ENCODE assay signal across 16 mouse cellular contexts in genomic region chr6:48420647-48421046, GRCm38 (mm10). TPM values are rescaled to one million over a fixed set of nuclear protein-coding genes. Genes with fewer than 3 reads are reported as not detected.
DNase-seq lines count a peak whose midpoint lies in the region; ATAC-seq and TF ChIP-seq lines count a peak whose summit lies in the region.
"Had no signal": no experiment of that assay in that cellular context is flagged by ENCODE, and none has a peak within 500 bp of the region (broad histone marks: within the 10 kb centered on the region; RNA-seq: fewer than 3 reads in every experiment).

No protein-coding gene starts in this region.

- H3K4me2 ChIP-seq in forebrain, embryonic 11.5 days (ENCODE audit: low read depth, low read length, severe bottlenecking): no peak overlapping the region
- H3K4me2 ChIP-seq in liver, postnatal 0 days (ENCODE audit: low read depth, low read length): no peak overlapping the region
- no peak overlapping the region for H3K4me2 ChIP-seq in neural tube, embryonic 12.5 days (replicated peaks)
- no peak overlapping the region for H3K4me2 ChIP-seq in kidney, embryonic 16.5 days (replicated peaks; ENCODE audit: low read depth, low read length)
- H3K4me2 ChIP-seq: heart, embryonic 13.5 days; liver, embryonic 13.5 days had no signal

- H3K4me3 ChIP-seq in forebrain, embryonic 10.5 days: no peak overlapping the region
- H3K4me3 ChIP-seq in forebrain, embryonic 11.5 days (ENCODE audit: low read depth, low read length): no peak overlapping the region
- H3K4me3 ChIP-seq in liver, postnatal 0 days (ENCODE audit: low read depth, low read length): no peak overlapping the region
- H3K4me3 ChIP-seq in neural tube, embryonic 12.5 days: no peak overlapping the region
- H3K4me3 ChIP-seq in kidney, embryonic 16.5 days (ENCODE audit: low read length): no peak overlapping the region
- H3K4me3 ChIP-seq: heart, embryonic 13.5 days; liver, embryonic 13.5 days had no signal

- H3K4me1 ChIP-seq in forebrain, embryonic 10.5 days: peaks cover 19% of the 10 kb centered on the region
- H3K4me1 ChIP-seq in forebrain, embryonic 11.5 days (replicated peaks; ENCODE audit: control insufficient read depth, insufficient read depth, low read length): no peaks in the 10 kb centered on the region
- no peaks in the 10 kb centered on the region for H3K4me1 ChIP-seq in liver, postnatal 0 days (ENCODE audit: insufficient read depth)
- H3K4me1 ChIP-seq in neural tube, embryonic 12.5 days: peaks cover 4% of the 10 kb centered on the region; the same call in 1 of the 2 replicates
- H3K4me1 ChIP-seq in kidney, embryonic 16.5 days (ENCODE audit: insufficient read depth, low read length): peaks cover 10% of the 10 kb centered on the region; the same call in 1 of the 2 replicates
- H3K4me1 ChIP-seq: liver, embryonic 13.5 days had no signal

- H3K27ac ChIP-seq in forebrain, embryonic 10.5 days: 0 out of 2 replicates have a peak overlapping the region, but pooled peaks have one; percentile 30
- no peak overlapping the region for H3K27ac ChIP-seq in forebrain, embryonic 11.5 days (ENCODE audit: low read depth, low read length)
- no peak overlapping the region for H3K27ac ChIP-seq in liver, postnatal 0 days (ENCODE audit: low read depth)
- H3K27ac ChIP-seq in neural tube, embryonic 12.5 days: 0 out of 2 replicates have a peak overlapping the region, but pooled peaks have one; percentile 12
- no peak overlapping the region for H3K27ac ChIP-seq in kidney, embryonic 16.5 days (ENCODE audit: low read length)
- H3K27ac ChIP-seq: heart, embryonic 13.5 days; liver, embryonic 13.5 days had no signal

- DNase-seq in forebrain, embryonic 10.5 days (ENCODE audit: extremely low spot score, low spot score): no peak
- no peak for DNase-seq in forebrain, embryonic 11.5 days (ENCODE audit: low spot score)
- DNase-seq in liver, postnatal 0 days: no peak
- DNase-seq in liver: no peak
- no peak for DNase-seq in neural tube, embryonic 10.5 days (ENCODE audit: extremely low spot score, low spot score)
- DNase-seq: adrenal gland, postnatal 10 days; cerebellum, adult 9-11 months; gastrocnemius, postnatal 25 days; kidney, postnatal 10 days; liver, embryonic 13.5 days; spleen, adult 18-20 months; thymus, postnatal 14 days had no signal

- WGBS in forebrain, embryonic 10.5 days: 27% methylated on average over 2 of the region's 2 CpGs
- WGBS in forebrain, embryonic 11.5 days: 26% methylated on average over 2 of the region's 2 CpGs
- WGBS in liver, postnatal 0 days (ENCODE audit: insufficient replicate concordance): 14% methylated on average over 2 of the region's 2 CpGs
- 14% methylated on average over 2 of the region's 2 CpGs for WGBS in neural tube, embryonic 12.5 days
- 16% methylated on average over 2 of the region's 2 CpGs for WGBS in kidney, embryonic 16.5 days

- no peak; the same call in 1 of the 2 replicates for ATAC-seq in forebrain, embryonic 11.5 days (replicated peaks; ENCODE audit: low FRiP score)
- no peak for ATAC-seq in liver, postnatal 0 days
- no peak for ATAC-seq in neural tube, embryonic 12.5 days (ENCODE audit: low FRiP score, low read depth)
- no peak for ATAC-seq in CD4-positive, CD25-positive, alpha-beta regulatory T cell, adult 4 months
- no peak for ATAC-seq in kidney, embryonic 16.5 days (ENCODE audit: low FRiP score, low TSS enrichment)

- no peaks in the 10 kb centered on the region for H3K27me3 ChIP-seq in forebrain, embryonic 10.5 days (ENCODE audit: poor library complexity, severe bottlenecking)
- no peaks in the 10 kb centered on the region for H3K27me3 ChIP-seq in forebrain, embryonic 11.5 days (ENCODE audit: control insufficient read depth, insufficient read depth, low read length)
- H3K27me3 ChIP-seq in liver, postnatal 0 days (ENCODE audit: insufficient read depth, low read length): no peaks in the 10 kb centered on the region
- no peaks in the 10 kb centered on the region for H3K27me3 ChIP-seq in neural tube, embryonic 12.5 days (replicated peaks)
- no peaks in the 10 kb centered on the region for H3K27me3 ChIP-seq in kidney, embryonic 16.5 days (ENCODE audit: insufficient read depth, low read length)
- H3K27me3 ChIP-seq: heart, embryonic 13.5 days; liver, embryonic 13.5 days had no signal

- H3K9ac ChIP-seq in forebrain, embryonic 11.5 days (ENCODE audit: low read length): no peak overlapping the region
- H3K9ac ChIP-seq in liver, postnatal 0 days (replicated peaks): 0 out of 2 replicates have a peak overlapping the region, but pooled peaks have one; percentile 21
- H3K9ac ChIP-seq in neural tube, embryonic 12.5 days: no peak overlapping the region
- H3K9ac ChIP-seq in kidney, embryonic 16.5 days (replicated peaks; ENCODE audit: low read length): no peak overlapping the region
- H3K9ac ChIP-seq: heart, embryonic 13.5 days; liver, embryonic 13.5 days had no signal

- no peaks in the 10 kb centered on the region for H3K9me3 ChIP-seq in forebrain, embryonic 10.5 days
- no peaks in the 10 kb centered on the region for H3K9me3 ChIP-seq in forebrain, embryonic 11.5 days (ENCODE audit: control insufficient read depth, low read length)
- H3K9me3 ChIP-seq in liver, postnatal 0 days (ENCODE audit: low read length): no peaks in the 10 kb centered on the region
- H3K9me3 ChIP-seq in neural tube, embryonic 12.5 days: no peaks in the 10 kb centered on the region
- H3K9me3 ChIP-seq in kidney, embryonic 16.5 days (ENCODE audit: low read length): no peaks in the 10 kb centered on the region
- H3K9me3 ChIP-seq: heart, embryonic 13.5 days; liver, embryonic 13.5 days had no signal

- TF ChIP-seq EP300 in liver, postnatal 0 days (IDR thresholded peaks at IDR 0.05; ENCODE audit: low read depth): no peak

- peaks cover 32% of the 10 kb centered on the region for H3K36me3 ChIP-seq in forebrain, embryonic 10.5 days (replicated peaks)
- H3K36me3 ChIP-seq in forebrain, embryonic 11.5 days (ENCODE audit: control insufficient read depth, insufficient read depth, low read length): peaks cover 3% of the 10 kb centered on the region; the same call in 1 of the 2 replicates
- no peaks in the 10 kb centered on the region for H3K36me3 ChIP-seq in liver, postnatal 0 days (replicated peaks; ENCODE audit: insufficient read depth, low read length)
- peaks cover 28% of the 10 kb centered on the region for H3K36me3 ChIP-seq in neural tube, embryonic 12.5 days
- H3K36me3 ChIP-seq in kidney, embryonic 16.5 days (ENCODE audit: insufficient read depth, low read length): peaks cover 15% of the 10 kb centered on the region

- no peak for TF ChIP-seq CTCF in liver, postnatal 0 days (IDR thresholded peaks at IDR 0.05; ENCODE audit: low read depth)

RNA-seq across cellular contexts. Expression of gene Zfp467, which starts 25.0 kb away (rescaled TPM):
- polyA plus RNA-seq in forebrain, embryonic 10.5 days (2016; fragmentation: Nextera tagmentation; extraction: Ambion mirVana): 12.9 and 13.1 TPM in 2 replicates
- polyA plus RNA-seq in forebrain, embryonic 11.5 days (2014; fragmentation: Nextera tagmentation; extraction: Ambion mirVana): 17.5 and 19.6 TPM in 2 replicates
- polyA plus RNA-seq in liver, postnatal 0 days (2015; fragmentation: Nextera tagmentation; extraction: Ambion mirVana): 4.9 TPM in 2 replicates
- 18.4 and 18.5 TPM in 2 replicates for polyA plus RNA-seq in neural tube, embryonic 12.5 days (2016; fragmentation: Nextera tagmentation; extraction: Ambion mirVana)
- polyA plus RNA-seq in CD4-positive, CD25-positive, alpha-beta regulatory T cell, adult 4 months (2017; shearing (Covaris generic)): 10 to 100 TPM; 11.4 to 12.6 TPM
- polyA plus RNA-seq in kidney, embryonic 16.5 days (2015; fragmentation: Nextera tagmentation; extraction: Ambion mirVana): 32.0 and 33.9 TPM in 2 replicates

RNA-seq across cellular contexts. Expression of gene Krba1, which starts 25.3 kb away (rescaled TPM):
- 23.7 and 24.5 TPM in 2 replicates for polyA plus RNA-seq in forebrain, embryonic 10.5 days (2016; fragmentation: Nextera tagmentation; extraction: Ambion mirVana)
- polyA plus RNA-seq in forebrain, embryonic 11.5 days (2014; fragmentation: Nextera tagmentation; extraction: Ambion mirVana): 23.5 and 23.8 TPM in 2 replicates
- polyA plus RNA-seq in liver, postnatal 0 days (2015; fragmentation: Nextera tagmentation; extraction: Ambion mirVana): 1.9 and 2.2 TPM in 2 replicates
- polyA plus RNA-seq in neural tube, embryonic 12.5 days (2016; fragmentation: Nextera tagmentation; extraction: Ambion mirVana): 26.3 and 27.4 TPM in 2 replicates
- polyA plus RNA-seq in CD4-positive, CD25-positive, alpha-beta regulatory T cell, adult 4 months (2017; shearing (Covaris generic)): 10 to 100 TPM; 11.9 to 22.8 TPM
- 22.7 and 26.4 TPM in 2 replicates for polyA plus RNA-seq in kidney, embryonic 16.5 days (2015; fragmentation: Nextera tagmentation; extraction: Ambion mirVana)

RNA-seq across cellular contexts. Expression of gene Sspo, which starts 27.4 kb away (rescaled TPM):
- 0.15 and 0.19 TPM in 2 replicates for polyA plus RNA-seq in forebrain, embryonic 10.5 days (2016; fragmentation: Nextera tagmentation; extraction: Ambion mirVana)
- 0.05 and 0.29 TPM in 2 replicates for polyA plus RNA-seq in forebrain, embryonic 11.5 days (2014; fragmentation: Nextera tagmentation; extraction: Ambion mirVana)
- polyA plus RNA-seq in liver, postnatal 0 days (2015; fragmentation: Nextera tagmentation; extraction: Ambion mirVana): 0.01 and 0.06 TPM in 2 replicates
- 0.28 and 0.63 TPM in 2 replicates for polyA plus RNA-seq in neural tube, embryonic 12.5 days (2016; fragmentation: Nextera tagmentation; extraction: Ambion mirVana)
- polyA plus RNA-seq in CD4-positive, CD25-positive, alpha-beta regulatory T cell, adult 4 months (2017; shearing (Covaris generic)): under 1 TPM; 0.20 to 0.73 TPM
- 0.36 and 0.97 TPM in 2 replicates for polyA plus RNA-seq in kidney, embryonic 16.5 days (2015; fragmentation: Nextera tagmentation; extraction: Ambion mirVana)

Comparison
In these comparisons a context has a peak if more than half of its experiments do, and no peak if none do; other contexts are left out.
1. H3K27ac ChIP-seq: peak in forebrain, embryonic 10.5 days (single experiment) and neural tube, embryonic 12.5 days (single experiment); none in forebrain, embryonic 11.5 days (single experiment), liver, postnatal 0 days (single experiment) and kidney, embryonic 16.5 days (single experiment).